Mouse (Mus musculus): ENCODE results near the gene Lrp6.

GRCm38 (mm10) chr6:134533021-134533420 lies 33.7 kb downstream of the Lrp6 start:
- no peak for TF ChIP-seq CTCF (IDR thresholded peaks at IDR 0.05; ENCODE audit: low read depth)
- no peak for TF ChIP-seq EP300 (IDR thresholded peaks at IDR 0.05; ENCODE audit: low read depth)

Measured in heart, postnatal 0 days (tissue).